Mouse (Mus musculus) lung, embryonic 14.5 days (tissue): Measurements from ENCODE around the gene BC035044. TPM values are rescaled to one million over a fixed set of nuclear protein-coding genes. Genes with fewer than 3 reads are reported as not detected.

Source experiments
- ATAC-seq: fragments of 200-750 bp; cut with Nextera tagmentation; 2 replicates; pipeline ENCODE4 v1.8.0; 2017; ENCODE audit warnings: mild to moderate bottlenecking, moderate TSS enrichment, moderate library complexity; ENCODE audit not compliant: insufficient read depth
- DNase-seq: peaks from one replicate; pipeline ENCODE4 v3.0.0-alpha.2; 2015
- H3K27ac ChIP-seq: fragments of 300-500 bp; sonication (generic); 2 replicates; pipeline ENCODE4 v1.5.1; 2014; ENCODE audit warnings: low read depth, mild to moderate bottlenecking, moderate library complexity
- H3K27me3 ChIP-seq: fragments of 300-500 bp; sonication (generic); 2 replicates; pipeline ENCODE4 v1.6.1; 2014; ENCODE audit warnings: low read length, control low read depth; ENCODE audit not compliant: insufficient read depth
- H3K36me3 ChIP-seq: fragments of 300-500 bp; sonication (generic); 2 replicates; pipeline ENCODE4 v1.6.1; 2014; ENCODE audit warnings: control low read depth; ENCODE audit not compliant: insufficient read depth
- H3K4me1 ChIP-seq: fragments of 300-500 bp; sonication (generic); 2 replicates; pipeline ENCODE4 v1.6.1; 2014; ENCODE audit warnings: antibody characterized with exemption, control low read depth; ENCODE audit not compliant: insufficient read depth
- H3K4me2 ChIP-seq: fragments of 300-500 bp; sonication (generic); 2 replicates; pipeline ENCODE4 v1.6.1; 2014; ENCODE audit warnings: mild to moderate bottlenecking
- H3K4me3 ChIP-seq: fragments of 300-500 bp; sonication (generic); 2 replicates; pipeline ENCODE4 v1.5.1; 2014; ENCODE audit warnings: low read depth, low read length
- H3K9ac ChIP-seq: fragments of 300-500 bp; sonication (generic); 2 replicates; pipeline ENCODE4 v1.6.1; 2014
- H3K9me3 ChIP-seq: fragments of 300-500 bp; sonication (generic); 2 replicates; pipeline ENCODE4 v1.6.1; 2016; ENCODE audit warnings: low read depth, low read length, control low read depth
- CTCF ChIP-seq: IDR thresholded peaks from 2 replicates; pipeline ENCODE4 v1.5.1; 2016; ENCODE audit warnings: antibody characterized with exemption, low read depth
- WGBS: fragments of 180-500 bp; shearing (Covaris S2); extraction: QIAGEN DNeasy Blood & Tissue Kit; methylation state at CpG from one replicate; pipeline ENCODE4 v1.1.7; 2014; 5-methylcytosine and 5-hydroxymethylcytosine counted together
- polyA plus RNA-seq: library from polyadenylated mRNA; unstranded; fragments of >200 nt; fragmentation: Nextera tagmentation; extraction: Ambion mirVana; gene quantifications from 2 replicates; pipeline ENCODE4 v1.2.1, GENCODE M21; 2014

Gene BC035044
- polyA plus RNA-seq, 1 experiment from 2014 or later, result 1.2 TPM

DNA sequence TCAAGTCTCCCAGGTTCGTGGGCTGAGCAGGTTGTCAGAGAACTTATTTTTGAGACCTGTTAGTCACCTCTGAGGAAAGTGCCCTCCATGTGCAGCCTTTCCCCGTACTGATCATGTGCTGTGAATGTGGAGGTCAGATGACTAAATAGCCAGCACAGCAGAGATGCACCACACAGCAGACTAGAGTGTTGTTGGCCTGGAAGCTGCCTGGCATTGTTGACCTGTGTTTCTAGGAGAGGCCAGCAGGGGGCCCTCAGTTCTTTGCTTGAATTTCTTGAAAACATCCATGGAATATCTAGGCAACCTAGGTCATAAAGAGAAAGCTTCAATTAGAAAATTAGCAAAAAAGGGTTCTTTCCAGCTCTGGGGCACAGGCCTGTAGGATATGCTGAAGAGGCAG lies 41.0 kb downstream of the BC035044 start:
- H3K27me3 ChIP-seq, result no peaks in the 10 kb centered on the region
- H3K4me3 ChIP-seq, result no peak overlapping the region
- TF ChIP-seq CTCF, result peak; percentile 80
- no peaks in the 10 kb centered on the region for H3K9me3 ChIP-seq
- no peak overlapping the region for H3K9ac ChIP-seq
- ATAC-seq (peak; percentile 13; the same call in 1 of the 2 replicates), DNase-seq (peak; percentile 90)
- peaks cover 12% of the 10 kb centered on the region; the same call in 1 of the 2 replicates for H3K4me1 ChIP-seq
- H3K4me2 ChIP-seq, result no peak overlapping the region
- H3K27ac ChIP-seq, result peak overlapping the region; percentile 75
- 53% methylated on average over 2 of the region's 2 CpGs for WGBS
- no peaks in the 10 kb centered on the region for H3K36me3 ChIP-seq

DNA sequence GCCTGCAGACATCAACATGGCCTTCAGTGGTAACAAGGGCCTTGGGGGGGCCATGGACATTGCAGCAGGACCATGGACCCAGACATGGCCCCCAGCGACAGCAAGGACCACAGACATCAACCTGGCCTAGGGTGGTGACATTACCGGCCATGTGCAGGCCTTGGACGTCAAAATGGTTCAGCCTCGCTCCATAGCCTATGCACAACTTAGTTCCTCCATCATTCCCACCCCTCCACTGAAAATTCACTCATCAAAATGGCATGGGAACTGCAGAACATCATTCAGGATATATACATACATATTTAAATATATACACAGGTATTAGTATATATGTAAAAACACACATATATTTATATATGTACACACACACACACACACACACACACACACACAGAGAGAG lies 43.5 kb downstream of the BC035044 start:
- no peaks in the 10 kb centered on the region for H3K9me3 ChIP-seq
- no peak overlapping the region for H3K9ac ChIP-seq
- DNase-seq (no peak), ATAC-seq (no peak)
- H3K4me2 ChIP-seq, result no peak overlapping the region
- 0 out of 2 replicates have a peak, but pooled peaks cover 6% of the 10 kb centered on the region for H3K4me1 ChIP-seq
- no peak overlapping the region for H3K27ac ChIP-seq
- 96% methylated on average over 4 of the region's 4 CpGs for WGBS
- no peaks in the 10 kb centered on the region for H3K36me3 ChIP-seq
- H3K27me3 ChIP-seq, result no peaks in the 10 kb centered on the region
- no peak overlapping the region for H3K4me3 ChIP-seq
- no peak for TF ChIP-seq CTCF

DNA sequence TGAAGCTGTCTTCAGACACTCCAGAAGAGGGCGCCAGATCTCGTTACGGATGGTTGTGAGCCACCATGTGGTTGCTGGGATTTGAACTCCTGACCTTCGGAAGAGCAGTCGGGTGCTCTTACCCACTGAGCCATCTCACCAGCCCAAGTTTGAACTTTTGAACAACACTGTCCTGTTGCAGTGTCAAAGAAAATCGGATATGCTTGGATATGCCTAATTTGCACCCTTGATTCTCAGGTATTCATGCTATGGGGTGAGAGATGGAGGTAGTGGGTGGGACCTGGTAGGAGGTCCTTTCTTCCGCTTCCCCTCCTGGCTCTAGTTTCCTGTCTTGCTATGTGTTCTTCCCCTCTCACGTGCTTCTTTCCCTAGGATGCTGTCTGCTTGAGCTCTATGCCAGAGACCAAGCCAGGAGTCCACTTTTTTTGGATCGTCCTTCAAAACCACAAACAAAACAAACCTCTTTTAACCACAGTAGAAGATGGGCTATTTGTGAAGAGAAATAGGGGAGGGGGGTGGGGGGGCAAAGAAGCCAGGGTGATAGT lies 44.9 kb downstream of the BC035044 start:
- Histone ChIP-seq H3K4me1 (0 out of 2 replicates have a peak, but pooled peaks cover 6% of the 10 kb centered on the region), H3K9ac (no peak overlapping the region), H3K27me3 (no peaks in the 10 kb centered on the region), H3K27ac (no peak overlapping the region), H3K4me3 (no peak overlapping the region), H3K9me3 (no peaks in the 10 kb centered on the region), H3K4me2 (no peak overlapping the region), H3K36me3 (no peaks in the 10 kb centered on the region)
- ATAC-seq (no peak), DNase-seq (no peak)
- no peak for TF ChIP-seq CTCF
- 61% methylated on average over 6 of the region's 9 CpGs for WGBS

DNA sequence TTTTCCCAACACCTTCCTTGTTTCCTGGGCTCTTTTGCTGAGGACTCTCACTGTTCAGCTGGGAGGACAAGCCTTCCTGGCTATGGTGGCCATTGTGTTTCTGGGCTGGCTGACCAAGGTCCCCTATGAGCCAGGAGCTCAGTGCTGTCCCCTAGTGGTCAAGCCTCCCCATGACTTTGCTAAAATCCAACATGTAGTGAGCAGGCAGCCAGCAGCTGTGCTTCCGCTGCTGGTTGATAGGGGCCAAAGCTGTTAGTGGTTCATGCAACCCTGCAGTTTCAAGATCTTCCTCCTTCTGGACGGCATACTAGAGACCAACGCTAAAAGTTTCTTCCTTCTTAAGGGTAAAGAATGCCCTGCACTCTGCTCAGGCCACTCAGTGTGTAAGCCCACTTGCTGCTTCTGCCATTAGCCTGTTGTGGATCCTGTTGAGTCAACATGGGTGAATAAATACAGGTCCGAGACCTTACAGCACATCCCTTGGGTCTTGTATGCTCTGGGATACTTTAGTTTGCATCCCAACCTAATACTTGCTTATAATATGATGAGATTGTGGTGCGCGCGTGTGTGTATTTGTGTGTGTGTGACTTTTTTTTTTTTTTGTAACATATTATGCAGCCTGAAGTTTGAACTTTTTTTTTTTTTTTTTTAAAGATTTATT lies 45.5 kb downstream of the BC035044 start:
- Histone ChIP-seq H3K4me1 (0 out of 2 replicates have a peak, but pooled peaks cover under 1% of the 10 kb centered on the region), H3K9ac (no peak overlapping the region), H3K4me2 (no peak overlapping the region; the same call in 1 of the 2 replicates), H3K36me3 (no peaks in the 10 kb centered on the region), H3K27ac (peak overlapping the region; percentile 24; the same call in 1 of the 2 replicates), H3K4me3 (no peak overlapping the region), H3K9me3 (no peaks in the 10 kb centered on the region), H3K27me3 (no peaks in the 10 kb centered on the region)
- WGBS, result 37% methylated on average over 7 of the region's 7 CpGs
- ATAC-seq, result peak; percentile 1; the same call in 1 of the 2 replicates
- TF ChIP-seq CTCF, result peak; percentile 99
- peak; percentile 95 for DNase-seq

DNA sequence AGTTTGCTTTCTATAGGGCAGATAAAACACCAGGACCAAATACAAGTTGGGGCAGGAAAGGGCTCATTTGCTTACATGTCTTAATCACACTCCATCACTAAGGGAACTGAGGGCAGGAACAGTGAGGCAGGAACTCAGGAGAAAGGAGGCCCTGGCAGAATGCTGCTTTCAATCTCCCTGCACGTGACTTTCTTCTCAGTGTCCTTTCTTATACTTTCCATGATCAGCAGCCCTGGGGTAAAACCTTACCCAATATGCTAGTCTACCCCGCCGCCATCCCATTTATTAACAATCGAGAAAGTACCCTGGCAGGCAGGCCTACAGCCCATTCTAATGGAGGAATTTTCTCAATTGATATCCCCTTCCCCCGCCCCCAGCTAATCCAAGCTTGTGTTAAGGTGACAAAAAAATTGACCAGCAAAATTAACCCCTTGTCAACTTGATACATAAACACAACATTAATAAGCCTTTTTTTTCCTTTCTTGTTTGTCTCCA lies 46.3 kb downstream of the BC035044 start:
- no peak for ATAC-seq
- H3K27me3 ChIP-seq, result no peaks in the 10 kb centered on the region
- no peaks in the 10 kb centered on the region for H3K9me3 ChIP-seq
- no peak overlapping the region for H3K4me3 ChIP-seq
- TF ChIP-seq CTCF, result no peak
- no peak overlapping the region for H3K4me2 ChIP-seq
- no peak overlapping the region for H3K9ac ChIP-seq
- no peaks in the 10 kb centered on the region for H3K36me3 ChIP-seq
- no peak for DNase-seq
- peak overlapping the region; percentile 99 for H3K27ac ChIP-seq
- H3K4me1 ChIP-seq, result no peaks in the 10 kb centered on the region
- WGBS, result 83% methylated on average over 5 of the region's 5 CpGs

DNA sequence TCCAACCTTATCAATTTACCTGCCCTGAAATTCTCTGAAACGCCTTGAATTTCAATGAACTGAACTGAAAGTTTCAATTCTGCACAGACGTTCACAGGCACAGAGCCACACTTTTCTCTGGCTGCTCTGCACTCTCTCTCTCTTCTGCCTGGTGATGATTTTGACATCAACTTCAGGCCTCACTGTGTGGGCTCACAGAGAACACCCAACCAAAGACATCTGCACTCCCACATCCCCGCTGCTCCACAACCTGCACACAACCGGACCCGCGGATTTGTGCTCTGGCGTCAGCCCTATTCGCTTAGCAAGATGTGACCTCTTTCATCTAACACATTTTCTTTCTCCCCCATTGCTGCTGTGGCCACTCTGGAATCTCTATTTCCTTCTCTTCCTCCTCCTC lies 46.8 kb downstream of the BC035044 start:
- DNase-seq, result peak; percentile 38
- Histone ChIP-seq H3K27me3 (no peaks in the 10 kb centered on the region), H3K9me3 (no peaks in the 10 kb centered on the region), H3K9ac (no peak overlapping the region), H3K36me3 (no peaks in the 10 kb centered on the region), H3K4me3 (peak overlapping the region; percentile 80), H3K27ac (peak overlapping the region; percentile 99), H3K4me2 (peak overlapping the region; percentile 78), H3K4me1 (no peaks in the 10 kb centered on the region)
- TF ChIP-seq CTCF, result no peak
- no peak for ATAC-seq
- 24% methylated on average over 8 of the region's 8 CpGs for WGBS

DNA sequence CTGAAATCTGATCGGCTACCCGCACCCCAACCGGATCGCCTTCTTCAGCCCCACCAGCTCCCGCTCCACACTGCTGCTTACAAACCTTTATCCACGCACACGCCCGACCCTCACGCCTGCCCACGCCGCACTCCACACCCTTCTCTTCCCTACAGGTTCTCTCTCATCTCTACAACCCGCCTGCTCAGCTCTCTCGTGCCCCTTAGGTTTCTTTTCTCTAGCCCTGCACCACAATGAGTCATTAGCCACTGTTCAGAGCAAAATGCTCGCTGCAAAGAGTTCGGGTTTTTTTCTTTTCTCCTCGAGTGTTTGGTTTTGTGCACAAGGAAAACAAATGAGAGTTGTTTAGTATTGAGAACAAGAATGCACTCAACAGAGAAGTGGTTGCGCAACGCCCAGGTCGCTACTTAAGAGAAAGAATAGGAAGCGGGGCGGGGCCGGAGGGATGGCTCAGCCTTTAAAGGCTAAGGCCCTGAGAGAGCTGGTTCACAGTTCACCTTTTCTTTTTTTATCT lies 47.4 kb downstream of the BC035044 start:
- ATAC-seq (peak; percentile 47), DNase-seq (peak; percentile 92)
- no peaks in the 10 kb centered on the region for H3K27me3 ChIP-seq
- H3K27ac ChIP-seq, result peak overlapping the region; percentile 99
- peak overlapping the region; percentile 85 for H3K9ac ChIP-seq
- peak; percentile 0 for TF ChIP-seq CTCF
- no peaks in the 10 kb centered on the region for H3K36me3 ChIP-seq
- peak overlapping the region; percentile 78 for H3K4me2 ChIP-seq
- WGBS, result under 1% methylated on average over 22 of the region's 22 CpGs
- H3K4me3 ChIP-seq, result peak overlapping the region; percentile 80
- no peaks in the 10 kb centered on the region for H3K9me3 ChIP-seq
- H3K4me1 ChIP-seq, result no peaks in the 10 kb centered on the region
